Mouse (Mus musculus) E14TG2a.4 (cell line): ENCODE data around the gene Spocd1.
"Not testable (repeated sequence)": the region's sequence is repeated elsewhere in the genome, so short reads cannot be mapped to it uniquely, and the experiment has no call there.

Experiments used
- CTCF ChIP-seq: conservative IDR thresholded peaks from 2 replicates; pipeline ENCODE4 v1.5.1; 2014; ENCODE audit warnings: low read length
- NANOG ChIP-seq: IDR thresholded peaks from 2 replicates; pipeline ENCODE4 v1.6.1; 2014; ENCODE audit warnings: borderline replicate concordance, low read length, mixed read lengths

DNA sequence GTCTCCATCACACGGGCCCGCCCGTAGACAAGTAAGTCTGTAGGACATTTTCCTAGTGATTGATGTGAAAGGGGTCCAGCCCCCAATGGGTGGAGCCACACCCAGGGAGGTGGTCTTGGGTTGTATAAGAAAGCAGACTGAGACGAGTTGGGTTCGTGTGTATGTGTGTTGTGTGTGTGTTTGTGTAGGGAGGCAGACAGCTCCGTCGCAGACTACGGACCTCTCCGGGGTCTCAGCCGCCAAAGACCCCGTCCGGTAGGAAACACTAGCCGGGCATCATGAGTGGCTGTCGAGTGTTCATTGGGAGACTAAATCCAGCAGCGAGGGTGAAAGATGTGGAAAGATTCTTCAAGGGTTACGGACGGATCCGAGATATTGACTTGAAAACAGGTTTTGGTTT is 30.2 kb upstream of the Spocd1 start:
- not testable (repeated sequence) for TF ChIP-seq CTCF, NANOG
